Mouse (Mus musculus) lung, adult 18-20 months (tissue): ENCODE measurements at regions not wholly inside any gene's neighbourhood (a gene's known extent, or its start where the extent isn't known, plus 50 kb on each side); places are given as distances from the start of the nearest gene placed in this dataset.
"Not testable (repeated sequence)": the region's sequence is repeated elsewhere in the genome, so short reads cannot be mapped to it uniquely, and the experiment has no call there.

Source experiments
- DNase-seq, 2 experiments: peaks; one replicate each; pipeline ENCODE4 v3.0.0; 2022; ENCODE audit warnings: mixed read lengths in 2 of 2

DNA sequence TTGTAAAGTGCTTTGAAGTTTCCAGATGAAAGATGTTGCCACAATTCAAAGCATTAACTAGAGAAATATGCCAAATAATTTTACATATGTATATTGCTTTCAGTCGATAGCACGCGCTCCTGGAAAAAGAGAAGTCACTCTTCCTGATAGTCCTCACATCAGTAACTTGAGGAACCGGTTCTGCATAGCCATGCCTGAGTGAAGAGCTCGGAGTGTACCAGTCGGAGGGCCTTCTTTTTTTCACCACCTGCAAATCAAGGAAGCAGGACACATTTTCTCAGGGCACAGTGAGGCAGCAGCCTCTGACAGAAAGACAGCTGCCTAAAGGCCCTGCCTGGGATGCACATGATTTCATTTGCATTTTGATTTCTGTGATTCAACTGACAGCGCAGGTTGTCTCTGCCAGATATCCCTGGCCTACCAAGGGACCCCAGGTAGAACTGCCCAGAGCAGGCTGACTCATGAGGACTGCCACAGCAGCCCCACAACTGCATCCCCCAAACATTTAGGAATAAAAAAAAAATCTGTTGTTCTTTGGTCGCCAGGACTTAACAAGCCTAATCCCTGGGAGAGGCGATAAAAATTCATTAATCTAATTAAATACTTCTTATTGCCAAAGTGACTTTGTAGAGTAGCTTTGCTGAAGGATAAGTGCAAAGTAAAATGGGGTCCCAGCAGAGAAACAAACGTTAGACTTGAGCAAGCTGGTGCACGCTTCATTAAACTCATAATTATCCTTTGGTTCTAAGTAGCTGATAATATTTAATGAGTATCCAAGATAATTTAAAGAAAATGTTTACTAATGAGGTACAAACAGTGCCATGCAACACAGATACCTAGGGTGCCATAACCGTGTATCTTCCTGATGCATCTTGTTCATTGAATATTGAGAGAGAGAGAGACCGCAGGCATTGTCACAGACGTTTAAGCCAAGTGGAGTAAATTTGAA lies 202.7 kb downstream of the Faxc start:
- no peak for DNase-seq

DNA sequence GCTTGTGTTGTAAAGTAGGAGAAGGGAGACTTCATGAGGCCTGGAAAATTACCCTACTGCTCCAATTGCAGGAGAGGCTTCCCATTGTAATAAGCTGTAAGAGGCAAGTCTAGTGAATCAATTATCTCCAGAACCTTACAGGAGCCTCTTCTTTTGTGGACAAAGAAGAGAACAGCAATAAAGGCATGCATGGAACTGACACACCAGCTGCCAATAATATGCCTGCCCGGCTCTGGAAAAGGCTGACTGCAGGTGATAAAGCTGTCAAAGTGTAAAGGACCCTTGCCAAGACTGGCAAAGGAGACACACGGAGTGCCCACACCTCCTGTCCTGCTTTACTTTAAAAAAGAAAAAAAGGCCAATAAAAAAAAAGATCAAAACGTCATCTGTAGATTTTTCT lies 209.0 kb downstream of the Faxc start:
- DNase-seq, result no peak

GRCm38 (mm10) chr4:22143546-22143945 lies 212.4 kb downstream of the Faxc start:
- DNase-seq, result no peak

- not testable (repeated sequence) for DNase-seq
These were observed 212.5 kb upstream of the Fbxl4 start for GRCm38 (mm10) chr4:22144834-22145233.

GRCm38 (mm10) chr4:22146648-22147409 lies 210.5 kb upstream of the Fbxl4 start:
- no peak for DNase-seq

DNA sequence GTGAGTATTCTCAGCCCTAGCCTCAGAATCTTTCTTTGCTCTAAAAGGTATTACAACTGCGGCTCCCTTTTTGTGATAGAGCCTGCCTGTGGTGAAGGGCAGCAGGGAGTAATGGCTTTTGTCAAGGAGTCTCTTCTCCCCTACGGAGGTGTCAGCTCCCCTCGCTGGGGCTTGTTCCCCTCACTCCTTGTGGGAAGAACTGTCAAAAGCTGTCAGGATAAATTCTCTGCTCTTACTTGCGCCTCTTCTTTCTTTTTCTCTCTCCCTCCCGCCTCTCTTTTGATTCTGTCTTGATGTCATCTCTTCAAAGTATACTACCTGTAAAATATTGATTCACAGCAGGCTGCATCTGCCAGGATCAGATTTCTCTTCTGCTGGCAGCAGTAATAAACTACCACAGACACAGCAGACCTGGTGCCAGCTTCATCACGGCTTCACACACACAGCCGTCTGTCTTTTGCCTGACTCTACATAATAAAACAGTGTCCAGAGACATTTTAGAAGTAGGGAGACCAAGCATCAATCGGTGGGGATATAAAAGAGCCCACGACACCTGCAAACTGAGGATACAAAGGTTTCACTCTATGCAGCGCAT lies 205.3 kb upstream of the Fbxl4 start:
- DNase-seq, result no peak

DNA sequence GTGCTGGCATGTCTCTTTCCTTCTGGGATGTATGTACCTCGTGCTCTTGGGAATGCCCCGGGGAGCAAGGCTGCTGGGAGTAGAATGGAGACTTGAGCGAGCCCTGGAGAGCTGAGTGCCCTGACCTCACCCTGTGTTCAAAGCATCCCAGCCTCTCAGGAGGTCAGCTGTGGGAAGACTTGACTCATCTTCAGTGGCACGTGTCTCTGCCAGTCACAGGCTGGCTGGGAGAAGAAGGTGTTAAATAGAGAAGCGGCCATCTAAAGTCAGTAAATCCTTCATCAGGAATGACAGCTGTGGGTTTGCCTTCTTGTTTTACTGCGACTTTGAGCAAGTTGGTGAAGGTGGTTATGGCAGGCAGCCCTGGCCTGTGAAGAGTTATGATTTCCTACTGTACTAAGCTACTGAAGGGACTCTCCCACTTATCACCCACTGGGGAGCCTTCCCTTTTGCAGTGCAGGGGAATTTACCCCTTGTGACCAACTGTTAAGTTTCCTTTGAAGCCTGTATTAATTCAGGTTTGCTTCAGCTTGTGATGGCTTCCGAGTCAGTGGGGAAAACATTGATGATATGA lies 204.3 kb upstream of the Fbxl4 start:
- DNase-seq, result no peak

- DNase-seq, result no peak
These were observed 203.7 kb upstream of the Fbxl4 start for GRCm38 (mm10) chr4:22153620-22154019.

- no peak for DNase-seq
These were observed 170.9 kb upstream of the Fbxl4 start for GRCm38 (mm10) chr4:22186422-22186821.

GRCm38 (mm10) chr4:22188141-22189006 lies 169.0 kb upstream of the Fbxl4 start:
- DNase-seq, result no peak

DNA sequence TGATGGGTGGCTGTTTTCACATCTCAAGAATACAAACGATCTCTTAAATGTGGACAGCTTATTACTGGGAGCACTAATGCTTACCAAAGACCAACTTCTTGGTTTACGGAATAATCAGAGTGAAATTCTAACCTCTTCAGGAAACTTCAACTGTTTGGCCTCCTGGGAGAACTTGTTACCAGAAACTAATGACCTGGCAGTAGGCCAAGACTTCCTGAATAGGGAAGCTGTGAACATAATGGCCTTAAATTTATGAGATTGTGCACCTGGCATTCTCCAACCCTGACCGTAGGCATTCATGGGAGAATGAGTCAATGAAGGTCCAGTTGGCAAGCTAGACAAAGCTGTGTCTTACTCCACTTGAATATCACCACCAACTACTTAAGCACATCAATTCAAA lies 160.8 kb upstream of the Fbxl4 start:
- no peak for DNase-seq

- DNase-seq, result no peak
These were observed 148.8 kb upstream of the Fbxl4 start for GRCm38 (mm10) chr4:22208531-22208930.

DNA sequence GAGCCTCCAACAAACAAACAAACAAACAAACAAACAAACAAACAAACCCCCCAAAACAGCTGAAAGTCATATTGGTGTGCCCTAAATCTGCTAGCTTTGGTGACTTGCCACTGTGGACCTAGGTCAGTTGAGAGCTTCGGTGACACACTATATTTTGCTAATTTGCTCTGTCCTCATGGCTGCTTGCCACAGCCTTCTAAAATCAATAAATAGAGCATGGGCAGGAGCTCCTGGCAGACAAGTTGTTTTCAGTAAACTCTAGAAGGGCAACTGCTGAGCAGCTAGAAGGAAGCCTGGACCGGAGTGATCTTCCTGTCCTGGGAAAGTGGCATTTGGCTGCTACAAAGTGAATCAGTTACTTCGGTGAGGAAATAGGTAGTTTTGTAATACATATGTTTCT lies 119.7 kb upstream of the Fbxl4 start:
- DNase-seq, result no peak

DNA sequence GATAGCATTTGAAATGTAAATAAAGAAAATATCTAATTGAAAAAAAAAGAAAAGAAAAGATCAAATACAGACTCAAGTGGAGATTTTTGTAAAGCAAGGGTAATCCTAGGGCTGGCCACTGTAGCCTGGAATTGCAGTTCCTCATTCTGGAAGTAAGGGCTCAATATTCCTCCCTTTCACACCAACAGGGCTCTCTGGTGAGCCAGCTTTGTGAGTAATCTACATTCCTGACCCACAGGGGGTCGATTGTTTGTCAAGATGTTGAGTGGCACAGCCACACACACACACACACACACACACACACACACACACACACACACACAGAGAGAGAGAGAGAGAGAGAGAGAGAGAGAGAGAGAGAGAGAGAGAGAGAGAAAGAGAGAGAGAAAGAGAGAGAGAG lies 107.1 kb upstream of the Fbxl4 start:
- DNase-seq, result not testable (repeated sequence)

- DNase-seq, result no peak
These were observed 93.4 kb upstream of the Fbxl4 start for GRCm38 (mm10) chr4:22263903-22264302.

DNA sequence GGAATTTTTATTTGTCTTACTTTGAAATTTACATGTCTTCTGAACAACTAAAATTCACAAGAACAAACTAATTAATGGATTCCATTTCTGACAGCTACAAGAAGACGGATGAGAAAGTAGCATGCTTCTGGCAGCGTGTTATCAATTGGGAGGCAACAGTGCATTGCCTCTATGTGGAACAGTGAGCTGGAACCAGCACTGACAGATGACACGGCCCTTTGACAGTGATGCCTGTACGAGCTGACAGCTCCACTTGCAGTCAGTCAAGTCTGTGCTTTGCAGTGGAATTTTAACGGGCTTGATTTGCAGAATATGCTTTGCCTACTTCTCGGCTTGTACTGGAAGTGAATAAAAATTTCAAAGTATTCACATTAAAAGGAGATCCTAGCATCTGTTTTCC lies 88.3 kb upstream of the Fbxl4 start:
- DNase-seq, result no peak

- no peak for DNase-seq
These were observed 83.2 kb upstream of the Fbxl4 start for GRCm38 (mm10) chr4:22274178-22274577.

GRCm38 (mm10) chr4:22282536-22283323 lies 74.6 kb upstream of the Fbxl4 start:
- DNase-seq, result no peak

DNA sequence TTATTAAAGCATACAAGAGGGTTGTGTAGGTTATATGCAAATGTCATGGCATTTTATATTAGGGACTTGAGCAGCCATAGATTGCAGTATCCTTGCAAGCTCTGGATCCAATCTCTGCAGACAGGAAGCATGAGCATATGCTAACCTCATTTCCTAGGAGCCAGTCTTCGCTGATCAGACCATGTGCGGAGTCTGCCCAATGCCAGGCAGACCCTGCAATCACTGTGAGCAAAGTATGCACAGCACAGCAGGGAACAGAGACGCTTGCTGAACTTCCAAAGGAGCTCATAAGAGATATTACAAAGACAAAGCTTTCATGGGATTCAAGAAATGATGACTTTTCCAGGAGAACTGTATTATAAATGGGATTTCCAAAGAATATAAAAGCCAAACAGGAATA lies 65.2 kb upstream of the Fbxl4 start:
- no peak for DNase-seq

GRCm38 (mm10) chr4:22300206-22300605 lies 57.1 kb upstream of the Fbxl4 start:
- DNase-seq, result no peak
